Mouse (Mus musculus): Measurements from ENCODE around the gene Hfe2. TPM values are rescaled to one million over a fixed set of nuclear protein-coding genes. Genes with fewer than 3 reads are reported as not detected.

Hfe2 gene
- not detected in 2 replicates for polyA plus RNA-seq (2015; fragmentation: Nextera tagmentation; extraction: Ambion mirVana)

DNA sequence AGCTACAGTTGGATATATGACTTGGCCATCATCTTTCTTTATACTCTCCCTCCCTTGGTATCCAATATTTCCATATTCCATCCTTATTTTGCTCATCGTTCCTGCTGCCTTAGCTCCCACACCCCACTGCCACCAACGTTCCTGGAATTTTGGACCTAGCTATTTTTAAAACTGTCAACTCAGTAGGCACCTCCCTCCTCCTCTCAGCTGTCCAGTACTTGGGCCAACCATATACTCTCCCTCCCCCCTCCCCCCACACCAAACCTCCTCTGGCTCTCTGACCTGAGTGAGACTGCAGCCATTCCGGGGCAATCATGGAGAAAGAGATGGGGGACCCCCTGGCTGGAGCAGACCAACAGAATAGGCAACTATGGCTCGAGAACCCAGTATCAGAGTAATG lies at the start of gene Hfe2:
Hfe2 (plus strand) TSS at position 259 of the 400 bp plus-strand sequence.

DNA sequence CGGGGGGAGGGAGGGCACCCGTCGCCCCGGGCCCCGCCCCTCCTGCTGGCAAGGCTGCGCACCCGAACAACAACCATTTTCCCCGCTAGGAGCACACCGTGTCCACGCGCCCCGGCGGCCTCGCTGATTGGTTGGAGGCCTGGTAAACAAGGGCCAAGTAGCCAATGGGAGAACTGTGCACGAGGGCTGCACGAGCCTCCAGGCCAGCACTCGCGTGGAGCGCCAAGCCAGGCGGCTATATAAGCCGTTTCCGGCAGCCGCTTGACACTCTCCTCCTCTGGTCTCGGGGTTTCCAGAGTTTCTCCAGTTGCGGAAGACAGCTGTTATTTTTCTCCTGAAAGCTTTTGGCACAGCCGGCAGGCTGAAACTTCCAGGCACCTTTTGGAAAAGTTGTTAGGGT lies 32.7 kb downstream of the Hfe2 start, which contains the start of gene Txnip:
Txnip (plus strand) TSS at position 264 of the 400 bp plus-strand sequence.

DNA sequence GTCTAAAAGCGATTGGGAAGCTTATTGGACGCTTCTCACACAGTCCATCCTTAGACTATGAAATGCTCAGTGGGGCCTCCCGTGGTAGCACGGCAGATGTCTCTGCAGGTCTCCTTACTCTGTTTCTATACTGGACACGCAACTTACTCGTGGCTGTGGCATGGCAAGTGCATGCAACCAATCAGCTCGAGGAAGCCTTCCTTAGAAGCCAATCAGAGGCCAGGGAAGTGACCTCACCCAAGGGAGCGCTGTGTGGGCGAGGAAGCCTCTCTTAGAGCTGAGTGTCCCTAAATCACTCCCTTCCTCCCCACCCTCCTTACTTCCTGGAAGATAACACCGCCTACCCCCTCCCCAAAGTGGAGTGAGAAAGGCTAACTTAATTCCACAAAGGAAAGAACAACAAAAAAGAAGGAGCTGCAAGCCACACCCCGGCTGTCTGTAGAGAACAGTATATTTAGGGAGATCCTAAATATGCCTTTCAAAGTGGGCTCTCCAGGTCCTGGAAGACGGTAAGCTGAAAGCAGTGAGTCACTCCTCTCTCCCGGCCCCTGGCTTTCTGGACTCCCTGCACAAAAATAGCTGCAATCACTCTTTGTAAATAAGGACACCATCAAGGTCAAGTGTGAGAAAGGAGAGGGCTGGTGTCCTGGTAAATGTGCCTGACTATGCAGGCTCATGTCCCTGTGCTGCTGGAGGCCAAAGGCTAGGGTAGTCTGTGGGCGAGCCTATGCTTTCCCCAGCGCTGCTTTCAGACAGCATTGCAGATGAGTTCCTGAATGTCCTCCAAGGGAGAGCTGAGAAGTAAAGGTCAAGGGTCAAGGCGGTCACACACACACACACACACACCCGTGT lies 51.9 kb downstream of the Hfe2 start, which contains the start of gene Gm16253:
Gm16253 (plus strand) TSS at position 295 of the 852 bp plus-strand sequence.

Other genes with a start within 250 kb of the Hfe2 start
- gene Fcgr1, start 231.2 kb upstream of the Hfe2 start, polyA plus RNA-seq (2015; fragmentation: Nextera tagmentation; extraction: Ambion mirVana), result 4.6 and 8.0 TPM in 2 replicates
- 0.30 and 0.35 TPM in 2 replicates for gene BC107364, start 72.9 kb upstream of the Hfe2 start, polyA plus RNA-seq (2015; fragmentation: Nextera tagmentation; extraction: Ambion mirVana)
- 237 and 293 TPM in 2 replicates for gene Txnip, start 32.8 kb downstream of the Hfe2 start, polyA plus RNA-seq (2015; fragmentation: Nextera tagmentation; extraction: Ambion mirVana)
- 0.25 and 0.31 TPM in 2 replicates for gene Gm16253, start 51.8 kb downstream of the Hfe2 start, polyA plus RNA-seq (2015; fragmentation: Nextera tagmentation; extraction: Ambion mirVana)
- gene Polr3gl, start 69.0 kb downstream of the Hfe2 start, polyA plus RNA-seq (2015; fragmentation: Nextera tagmentation; extraction: Ambion mirVana), result 20.7 and 23.8 TPM in 2 replicates
- gene Ankrd34a, start 71.5 kb downstream of the Hfe2 start, polyA plus RNA-seq (2015; fragmentation: Nextera tagmentation; extraction: Ambion mirVana), result 0.61 and 0.71 TPM in 2 replicates
- 6.3 and 7.7 TPM in 2 replicates for gene Lix1l, start 76.0 kb downstream of the Hfe2 start, polyA plus RNA-seq (2015; fragmentation: Nextera tagmentation; extraction: Ambion mirVana)
- gene Rbm8a, start 104.8 kb downstream of the Hfe2 start, polyA plus RNA-seq (2015; fragmentation: Nextera tagmentation; extraction: Ambion mirVana), result 68.8 and 69.3 TPM in 2 replicates
- 36.2 and 38.5 TPM in 2 replicates for gene Pex11b, start 110.2 kb downstream of the Hfe2 start, polyA plus RNA-seq (2015; fragmentation: Nextera tagmentation; extraction: Ambion mirVana)
- 0.06 and 0.10 TPM in 2 replicates for gene Gm42957, start 110.3 kb downstream of the Hfe2 start, polyA plus RNA-seq (2015; fragmentation: Nextera tagmentation; extraction: Ambion mirVana)
- 0.30 and 0.53 TPM in 2 replicates for gene Itga10, start 120.4 kb downstream of the Hfe2 start, polyA plus RNA-seq (2015; fragmentation: Nextera tagmentation; extraction: Ambion mirVana)
- 2.2 and 3.0 TPM in 2 replicates for gene Ankrd35, start 145.0 kb downstream of the Hfe2 start, polyA plus RNA-seq (2015; fragmentation: Nextera tagmentation; extraction: Ambion mirVana)
- gene Pias3, start 171.2 kb downstream of the Hfe2 start, polyA plus RNA-seq (2015; fragmentation: Nextera tagmentation; extraction: Ambion mirVana), result 36.1 and 36.9 TPM in 2 replicates
- gene Nudt17, start 183.4 kb downstream of the Hfe2 start, polyA plus RNA-seq (2015; fragmentation: Nextera tagmentation; extraction: Ambion mirVana), result 5.9 and 6.1 TPM in 2 replicates
- 18.5 and 18.7 TPM in 2 replicates for gene Polr3c, start 202.5 kb downstream of the Hfe2 start, polyA plus RNA-seq (2015; fragmentation: Nextera tagmentation; extraction: Ambion mirVana)
- gene Rnf115, start 202.5 kb downstream of the Hfe2 start, polyA plus RNA-seq (2015; fragmentation: Nextera tagmentation; extraction: Ambion mirVana), result 29.5 and 33.5 TPM in 2 replicates

Data from urinary bladder, postnatal 0 days (tissue).